Mouse (Mus musculus): ENCODE measurements around the gene Sh3gl3.

- TF ChIP-seq CTCF (IDR thresholded peaks at IDR 0.05; ENCODE audit: extremely low read depth, insufficient read length, insufficient replicate concordance, low read depth, low read length) (no peak), POLR2A (IDR thresholded peaks at IDR 0.05; ENCODE audit: low read depth, low read length) (no peak)
These were observed 60.6 kb downstream of the Sh3gl3 start for GRCm38 (mm10) chr7:82234010-82234897.

Measured in small intestine, adult 2 months (tissue).